Mouse (Mus musculus) induced T-regulatory cell, adult 2 months (primary cell): ENCODE data around the gene C530025M09Rik.

Experiments used
- DNase-seq: peaks from one replicate; pipeline ENCODE4 v3.0.0-alpha.2; 2012; ENCODE audit warnings: low read depth

The C530025M09Rik gene

DNA sequence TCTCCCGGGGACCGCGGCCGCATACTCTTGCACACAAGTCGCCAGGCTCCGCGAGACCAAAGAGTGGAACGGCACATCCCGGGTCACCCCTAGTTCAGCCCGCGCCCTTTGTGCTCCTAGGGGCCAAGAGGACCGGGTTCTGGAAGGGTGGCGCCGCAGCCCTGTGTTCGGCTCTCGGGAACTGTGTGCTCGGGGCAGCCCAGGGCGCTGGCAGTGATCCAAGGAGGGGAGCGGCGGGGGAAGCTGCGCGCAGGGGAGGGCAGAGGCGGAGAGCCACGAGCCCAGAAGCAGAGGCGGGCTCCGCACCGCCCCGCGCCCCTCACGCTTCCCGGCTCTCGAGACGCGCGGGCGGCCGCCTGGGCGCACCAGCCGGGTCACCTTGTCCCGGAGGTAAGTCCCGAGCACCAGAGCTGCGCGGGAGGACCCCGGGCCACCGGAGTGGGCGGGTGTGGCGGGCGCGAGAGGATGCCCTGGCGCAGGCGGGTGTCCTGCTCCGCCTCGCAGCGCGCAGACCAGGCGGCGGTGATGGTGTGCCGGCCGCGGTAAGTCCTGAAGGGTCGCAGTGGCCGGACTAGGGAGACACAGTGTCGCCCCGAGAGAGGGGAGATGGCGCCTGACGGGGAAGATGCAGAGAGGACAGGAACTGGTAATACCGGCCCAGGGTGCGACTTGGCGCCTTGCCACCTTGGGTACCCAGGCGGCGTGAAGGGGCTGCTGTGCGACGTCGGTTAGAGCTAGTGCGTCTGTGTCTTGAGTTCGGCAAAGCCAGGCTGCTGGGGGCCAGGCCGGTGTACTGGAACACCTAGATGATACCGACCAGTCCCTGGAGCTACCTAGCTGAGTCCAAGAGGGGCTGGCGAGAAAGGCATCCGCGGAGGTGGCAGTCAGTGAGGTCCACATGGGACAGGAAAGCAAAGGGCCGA lies at the start of gene C530025M09Rik:
TSS of gene C530025M09Rik (minus strand) at position 678 of the 923 bp plus-strand sequence.
- no peak for DNase-seq

DNA sequence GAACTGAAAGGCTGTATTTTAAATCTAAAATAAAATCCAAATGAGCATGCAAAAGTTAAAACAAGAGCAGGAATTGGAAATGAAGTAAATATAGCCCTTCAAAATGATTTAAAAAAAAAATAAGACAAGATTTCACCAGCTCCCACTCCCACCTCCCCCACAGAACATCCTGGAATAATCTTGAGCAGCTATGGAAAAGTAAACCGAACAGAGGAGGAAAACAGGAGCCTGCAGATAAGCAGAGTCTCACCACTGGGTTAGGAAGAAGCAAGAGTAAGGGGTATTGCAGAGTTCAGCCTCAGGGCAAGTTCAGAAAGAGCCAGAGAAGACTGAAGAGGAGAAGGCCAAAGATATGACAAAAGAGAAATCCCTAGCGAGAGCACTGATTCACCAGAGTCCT lies 46.9 kb upstream of the C530025M09Rik start:
- DNase-seq: no peak

DNA sequence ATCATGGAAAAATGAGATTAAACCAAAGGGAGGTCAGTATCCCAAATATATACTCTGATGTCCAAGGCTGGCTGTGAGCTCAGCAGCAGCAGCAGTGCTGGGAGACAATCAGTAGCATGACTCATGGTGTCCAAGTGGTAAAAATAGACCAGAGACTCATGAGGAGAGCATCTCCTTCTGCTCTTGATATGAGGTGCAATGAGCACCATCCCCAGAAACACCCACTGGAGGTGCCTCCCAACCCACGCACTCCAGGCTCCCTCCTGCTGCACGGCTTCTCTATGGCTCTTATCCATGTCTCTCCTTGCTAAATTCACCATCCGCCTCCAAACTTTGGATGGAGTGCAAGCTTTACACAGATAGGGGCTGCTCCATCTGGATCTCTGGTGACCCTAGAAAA lies 42.3 kb upstream of the C530025M09Rik start:
- DNase-seq: no peak

DNA sequence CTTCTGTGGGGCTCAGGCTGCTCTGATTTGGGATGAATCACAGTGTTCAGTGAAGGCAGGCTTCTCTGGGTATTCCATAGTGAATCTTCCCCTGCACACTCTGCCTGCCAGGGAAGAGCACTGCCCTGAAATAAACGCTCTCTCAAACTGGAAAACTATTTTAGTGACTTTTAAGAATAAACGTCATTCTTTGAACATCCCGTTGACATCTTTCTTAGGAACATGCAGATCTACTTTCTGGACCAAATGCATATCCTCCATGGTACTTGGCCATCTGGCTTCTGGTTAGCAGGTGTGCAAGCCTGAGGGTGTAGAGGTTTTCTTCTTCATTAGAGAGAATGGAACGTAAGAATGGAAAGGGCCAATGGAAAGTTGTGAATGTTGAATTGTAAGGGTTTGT lies 41.5 kb upstream of the C530025M09Rik start:
- DNase-seq: no peak

DNA sequence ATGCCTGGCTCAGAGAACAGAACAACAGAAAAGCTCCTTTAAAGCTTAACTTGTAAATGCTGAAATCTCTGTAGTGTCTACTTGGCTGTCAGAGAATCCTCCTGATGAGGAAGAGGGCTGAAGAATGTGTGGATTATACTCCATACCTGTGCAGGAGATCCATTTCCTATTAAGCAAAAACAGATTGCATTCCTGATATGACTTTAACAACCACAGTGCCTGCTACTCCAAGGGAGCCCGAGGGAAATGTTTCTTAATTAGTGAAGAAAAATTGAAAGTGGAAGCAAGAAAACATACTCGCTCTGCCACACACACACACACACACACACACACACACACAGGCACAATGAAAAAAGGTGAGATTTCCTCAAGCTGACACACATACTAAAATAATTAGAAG lies 39.5 kb upstream of the C530025M09Rik start:
- no peak for DNase-seq

DNA sequence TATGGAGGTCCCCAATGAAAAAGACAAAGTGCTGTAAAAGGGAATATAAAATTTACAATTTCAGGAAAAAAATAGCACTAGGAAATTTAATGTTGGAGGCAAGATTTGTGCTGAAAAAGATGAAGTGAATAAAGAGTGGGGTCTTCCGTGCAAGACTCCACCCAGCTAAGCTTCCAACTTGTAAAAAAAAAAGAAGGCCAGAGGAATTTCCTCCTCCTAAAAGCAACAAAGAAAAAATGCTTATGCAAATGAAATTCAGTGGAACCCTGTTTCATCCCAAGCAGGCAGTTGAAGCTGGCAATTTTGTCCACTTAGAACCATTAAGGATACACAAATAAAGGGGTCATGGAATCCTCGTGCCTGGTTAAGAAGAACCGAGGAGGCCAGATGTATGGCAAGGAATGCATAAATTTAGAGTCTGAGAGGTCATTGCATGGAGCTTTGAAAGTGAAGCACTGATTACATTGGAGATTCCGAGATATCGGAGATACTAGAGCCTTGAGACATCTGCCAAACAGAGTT lies 35.0 kb upstream of the C530025M09Rik start:
- DNase-seq: no peak

DNA sequence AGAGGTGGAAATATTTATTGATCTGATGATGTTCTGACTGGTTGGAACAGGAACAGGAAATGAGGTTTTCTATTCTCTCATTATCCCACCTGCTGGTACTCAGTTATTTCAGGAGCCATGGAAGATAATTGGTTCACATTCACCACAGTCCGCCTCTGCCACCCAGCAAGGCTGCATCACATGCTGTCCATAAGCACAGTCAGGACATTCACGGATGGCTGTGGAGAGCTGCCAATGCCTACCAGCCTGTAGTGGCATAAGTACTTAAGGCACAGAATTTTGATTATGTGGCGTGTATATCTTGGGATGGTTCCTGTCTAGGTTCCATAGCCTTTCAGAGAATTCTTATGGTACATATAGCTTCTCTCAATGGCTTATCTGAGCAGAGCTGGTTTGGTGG lies 30.0 kb upstream of the C530025M09Rik start:
- no peak for DNase-seq

DNA sequence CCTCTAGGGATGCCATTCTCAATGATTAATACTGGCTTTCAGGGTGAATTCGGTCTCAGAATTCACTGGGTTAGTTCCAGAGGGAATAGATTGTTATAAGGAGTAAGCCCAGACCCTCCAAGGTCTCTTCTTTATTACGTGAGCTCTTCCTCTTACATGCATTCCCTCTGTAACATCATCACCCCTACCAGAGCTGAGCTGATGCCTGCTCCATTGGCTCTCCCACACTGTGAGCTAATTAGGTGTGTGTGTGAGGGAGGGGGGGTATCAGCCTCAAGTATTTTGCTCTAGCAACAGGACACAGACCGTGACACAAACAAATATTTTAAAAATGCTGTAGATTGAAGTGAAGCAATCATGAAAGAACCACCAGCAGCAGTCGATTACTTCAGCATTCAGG lies 17.8 kb upstream of the C530025M09Rik start:
- no peak for DNase-seq

DNA sequence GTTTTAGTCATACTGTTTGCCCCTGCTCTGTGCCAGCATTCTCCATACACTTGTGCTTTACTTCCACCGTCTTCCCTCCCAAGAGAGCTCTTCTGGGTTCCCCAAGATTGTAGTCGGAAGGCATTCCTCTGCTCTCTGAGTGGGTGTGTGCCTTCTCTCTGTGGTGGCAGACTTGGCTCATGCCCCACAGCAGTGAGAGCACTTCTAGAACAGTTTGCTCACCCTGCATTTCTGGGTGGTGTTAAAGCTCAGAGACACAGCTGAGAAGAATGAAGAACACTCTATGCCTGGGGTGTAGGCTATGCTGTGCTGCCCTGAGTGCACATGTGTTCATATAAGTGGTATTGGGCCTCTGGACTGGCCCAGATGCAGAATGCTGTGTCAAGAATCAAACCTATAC lies 13.6 kb upstream of the C530025M09Rik start:
- DNase-seq: no peak

DNA sequence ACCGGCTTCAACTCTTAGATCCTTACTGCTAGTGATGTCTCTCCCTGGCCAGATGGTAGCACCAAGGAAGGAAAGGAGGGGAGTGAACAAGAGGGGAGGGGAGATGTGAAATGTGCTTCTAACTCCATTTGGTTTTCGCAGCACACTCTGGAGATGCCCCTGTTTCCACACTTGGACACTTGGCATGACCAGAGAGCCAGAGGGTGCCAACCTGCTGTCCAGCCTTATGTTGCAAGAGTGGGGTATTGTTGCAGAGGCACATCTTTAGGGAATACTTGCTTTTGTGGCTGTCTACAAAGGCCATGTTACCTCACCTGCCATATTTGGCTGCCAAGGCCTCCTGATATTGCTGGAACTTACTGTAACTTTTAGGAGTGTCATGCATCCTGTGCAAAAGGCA lies 8.7 kb upstream of the C530025M09Rik start:
- DNase-seq: no peak

DNA sequence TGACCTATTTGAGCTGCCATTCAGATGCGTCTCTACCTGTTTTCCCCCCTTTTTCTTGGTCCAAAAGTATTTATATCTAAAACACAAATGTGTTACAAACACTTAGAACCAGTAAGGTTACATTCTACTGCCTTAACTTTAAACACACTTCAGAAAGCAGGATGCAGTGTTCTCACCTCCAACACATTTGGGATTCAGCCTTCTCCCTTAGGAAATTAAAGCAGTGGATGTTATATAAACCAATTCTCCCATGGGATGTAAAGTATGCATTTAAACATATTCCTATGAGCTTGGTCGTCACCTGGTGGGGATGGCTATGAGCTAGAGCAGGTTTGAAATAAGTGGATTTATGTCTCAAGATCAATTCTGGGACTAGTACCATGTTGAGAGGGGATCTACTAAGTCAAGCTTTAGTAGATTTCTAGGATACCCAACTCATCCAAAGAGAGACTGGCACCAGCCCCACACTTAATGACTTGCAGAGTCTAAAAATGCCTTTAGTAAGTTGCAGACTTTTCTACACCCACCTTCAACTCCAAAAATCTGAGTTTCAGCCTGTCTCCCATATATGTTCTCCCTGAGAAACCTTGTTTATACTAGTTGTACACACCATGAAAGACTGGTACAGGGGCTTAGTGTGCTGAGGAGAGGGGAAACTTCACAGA lies 5.6 kb upstream of the C530025M09Rik start:
- DNase-seq: no peak

DNA sequence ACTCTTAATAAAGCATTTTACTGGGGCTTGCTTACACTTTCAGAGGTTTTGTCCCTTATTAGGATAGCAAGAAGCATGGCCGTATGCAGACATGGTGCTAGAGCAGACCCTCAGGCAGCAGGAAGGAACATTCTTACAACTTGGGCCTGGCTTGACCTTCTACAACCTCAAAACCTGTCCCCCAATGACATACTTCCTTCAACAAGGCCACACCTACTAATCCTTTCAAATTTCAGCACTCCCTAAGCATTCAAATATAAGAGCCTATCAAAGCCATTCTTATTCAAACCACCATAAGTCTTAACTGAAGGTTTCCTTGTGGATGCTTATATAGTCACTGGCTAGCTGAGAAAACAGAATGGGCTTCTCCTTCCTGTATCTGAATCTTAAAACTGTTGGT lies 4.1 kb upstream of the C530025M09Rik start:
- no peak for DNase-seq

DNA sequence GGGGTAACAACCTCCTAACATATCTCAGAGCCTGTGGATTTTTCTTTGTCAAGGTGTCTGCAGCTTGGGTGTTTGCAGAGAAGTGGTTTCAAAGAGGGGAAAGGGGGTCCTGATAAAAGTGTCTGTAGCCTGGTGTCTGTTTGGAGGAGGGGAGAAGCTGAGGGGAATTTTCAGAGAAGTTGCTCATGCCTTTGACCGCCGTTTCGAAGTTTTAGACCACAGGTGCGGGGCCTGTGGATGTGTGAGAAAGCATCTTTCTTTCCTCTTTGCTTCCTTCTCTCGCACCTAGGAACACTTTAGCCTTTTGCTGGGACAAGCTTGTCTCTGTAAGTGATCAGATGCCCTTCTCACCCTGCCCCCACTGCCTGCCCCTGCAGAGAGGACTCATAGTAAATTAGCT lies 1.3 kb upstream of the C530025M09Rik start:
- DNase-seq: no peak

DNA sequence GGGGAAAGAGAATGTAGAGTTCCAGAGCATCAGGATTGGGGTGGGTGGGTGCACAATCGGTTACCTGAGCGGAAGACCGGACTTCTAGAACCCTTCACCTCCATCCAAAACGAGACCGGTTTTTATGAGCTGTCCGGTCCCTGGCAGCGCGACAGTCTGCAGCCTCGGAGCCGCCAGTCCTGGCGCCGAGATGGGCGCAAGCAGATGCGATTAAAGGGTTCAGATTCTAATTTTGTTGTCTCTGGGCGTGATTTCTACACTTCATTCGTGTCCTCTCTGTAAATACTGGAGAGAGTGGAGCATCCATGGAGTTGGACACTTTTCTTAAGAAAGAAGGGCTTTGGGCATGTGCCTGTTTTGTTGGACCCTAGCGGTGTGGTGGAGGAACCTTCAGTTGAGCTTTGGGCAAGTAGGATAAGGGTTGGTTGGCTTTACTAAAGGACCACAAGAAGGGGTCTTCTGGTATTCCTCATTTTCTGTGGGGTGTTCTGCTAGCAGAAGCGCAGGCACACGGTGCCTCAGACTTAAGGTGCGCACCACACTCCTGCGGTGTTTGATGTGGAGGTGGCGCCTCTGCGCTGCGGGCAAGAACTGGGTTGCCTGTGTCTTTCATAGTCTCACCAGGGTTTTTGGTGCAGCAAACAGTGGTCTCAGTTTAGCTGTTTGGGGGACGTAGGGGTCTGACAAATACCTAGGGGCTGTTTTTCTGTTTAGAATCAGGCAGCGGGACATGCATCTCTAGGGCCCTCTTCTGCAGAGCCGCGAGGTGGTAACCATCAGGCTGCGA lies 639 bp upstream of the C530025M09Rik start:
- DNase-seq: no peak

DNA sequence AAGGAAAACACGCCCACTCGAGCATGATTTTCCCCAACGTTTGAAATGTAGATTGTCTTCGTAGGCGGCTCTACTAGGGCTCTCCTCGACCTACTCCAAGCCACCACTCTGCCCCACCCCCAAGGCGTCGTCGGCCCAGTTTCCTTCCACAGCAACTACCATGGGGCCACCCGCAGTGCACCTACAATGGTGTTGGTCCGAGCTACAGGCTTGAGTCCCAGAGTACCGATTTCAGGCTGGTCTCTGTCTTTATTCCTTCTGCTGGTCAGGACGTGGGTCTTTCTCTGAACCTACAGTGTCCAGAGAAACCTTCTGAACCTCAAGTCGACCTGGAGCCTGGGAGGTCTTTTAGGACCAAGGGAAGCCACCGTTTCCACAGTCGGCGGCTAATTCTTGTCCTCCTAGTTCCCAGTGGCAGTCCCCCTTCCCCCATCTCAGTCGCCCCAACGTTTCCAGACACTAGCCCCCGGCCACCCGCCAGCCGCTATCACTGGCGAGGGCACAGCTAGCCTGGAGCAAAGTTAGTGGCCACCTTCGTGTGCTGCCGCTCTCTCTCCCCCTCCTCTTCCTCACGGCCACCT lies 968 bp downstream of the C530025M09Rik start:
- no peak for DNase-seq

DNA sequence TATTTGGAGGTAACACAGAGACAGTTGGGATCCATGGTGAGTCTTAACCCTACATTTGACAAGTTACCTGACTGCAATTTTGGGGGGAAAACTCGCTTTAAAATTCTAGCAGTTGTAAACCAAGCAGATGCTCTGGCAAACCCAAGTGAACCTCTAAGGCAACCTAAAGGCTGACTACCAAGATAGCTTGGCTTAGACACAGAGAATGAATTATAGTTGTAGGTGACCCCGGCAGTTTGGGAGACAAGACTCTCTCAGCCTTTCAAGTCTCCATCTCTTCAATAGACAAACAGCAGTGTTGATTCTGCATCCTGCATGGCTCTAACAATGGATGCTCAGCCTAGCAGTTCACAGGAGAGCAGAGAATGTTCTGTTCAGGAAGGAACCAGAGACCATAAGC lies 2.1 kb downstream of the C530025M09Rik start, which contains the start of gene Syndig1:
TSS of gene Syndig1 (plus strand) at position 301 of the 400 bp plus-strand sequence.
- DNase-seq: no peak

DNA sequence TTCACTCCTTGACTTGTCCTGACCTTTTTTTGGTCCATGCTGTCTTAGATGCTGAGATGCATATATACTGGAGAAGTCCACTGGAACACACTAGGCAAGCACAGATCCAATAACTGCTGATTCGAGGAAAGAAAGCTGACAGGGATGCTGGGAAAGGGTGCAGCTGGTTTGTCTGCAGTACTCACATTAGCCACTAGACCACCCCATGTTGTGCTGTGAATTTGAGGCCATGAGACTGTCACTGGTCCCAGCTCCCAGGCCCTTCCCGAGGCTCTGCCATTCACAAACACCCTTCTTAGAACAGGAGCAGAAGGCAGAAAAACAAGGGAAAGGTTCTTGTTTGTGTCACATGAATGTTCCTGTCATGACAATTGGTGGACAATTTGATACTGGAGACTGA lies 10.8 kb downstream of the C530025M09Rik start:
- DNase-seq: no peak

DNA sequence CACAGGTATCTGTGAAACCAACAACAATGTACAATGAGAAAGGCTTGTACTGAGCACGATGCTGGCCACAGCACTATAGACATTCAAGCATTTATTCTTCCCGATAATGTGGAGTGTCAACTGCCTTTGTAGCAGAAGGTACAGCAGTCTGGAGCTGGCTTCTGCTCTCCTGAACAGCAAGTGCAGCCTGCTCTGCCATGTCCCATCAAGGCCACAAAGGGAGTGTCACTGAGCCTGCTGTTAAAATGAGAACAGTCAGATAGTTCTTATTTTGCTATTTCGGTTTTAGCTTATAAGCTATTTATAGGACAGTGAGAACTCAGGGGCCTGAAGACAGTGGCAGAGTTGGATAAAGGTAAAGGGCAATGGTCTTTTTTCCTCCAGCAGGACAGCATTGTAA lies 11.3 kb downstream of the C530025M09Rik start:
- DNase-seq: no peak

DNA sequence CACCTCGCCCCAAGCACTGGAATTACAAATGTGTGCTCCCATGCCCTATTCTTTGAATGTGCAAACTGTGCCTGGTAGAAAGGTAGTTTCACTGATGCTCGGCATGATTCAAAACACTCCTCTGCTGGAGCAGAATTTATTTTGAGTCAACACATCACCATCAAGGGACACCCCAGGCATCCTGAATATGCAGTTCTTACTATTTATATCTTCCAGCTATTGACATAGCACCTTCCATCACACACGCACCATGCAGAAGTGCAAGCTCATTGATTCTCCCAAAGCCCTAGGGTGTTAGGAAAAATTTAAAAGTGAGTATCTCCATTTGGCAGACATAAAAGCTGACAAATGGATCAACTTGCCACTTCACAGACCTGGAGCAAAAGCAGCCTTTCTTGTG lies 12.6 kb downstream of the C530025M09Rik start:
- DNase-seq: no peak

DNA sequence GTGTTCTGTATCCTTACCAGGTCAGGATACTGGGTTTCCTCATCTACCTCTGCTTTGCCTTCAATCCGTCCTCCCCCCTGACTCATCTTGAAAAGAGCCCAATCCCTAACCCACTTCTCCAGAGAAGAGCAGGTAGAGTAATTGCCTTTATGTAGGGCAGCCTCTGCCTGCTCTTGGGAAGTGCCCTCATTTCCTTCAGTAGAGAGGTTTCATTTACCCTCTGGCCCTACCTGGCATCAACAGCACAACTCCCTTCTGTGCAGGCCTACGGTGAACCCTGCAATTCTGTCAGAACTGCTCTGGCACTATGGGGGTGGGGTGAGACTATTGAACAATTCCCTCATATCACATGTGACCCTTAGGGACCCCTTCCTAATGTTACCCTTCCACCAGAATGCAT lies 18.1 kb downstream of the C530025M09Rik start:
- DNase-seq: no peak

DNA sequence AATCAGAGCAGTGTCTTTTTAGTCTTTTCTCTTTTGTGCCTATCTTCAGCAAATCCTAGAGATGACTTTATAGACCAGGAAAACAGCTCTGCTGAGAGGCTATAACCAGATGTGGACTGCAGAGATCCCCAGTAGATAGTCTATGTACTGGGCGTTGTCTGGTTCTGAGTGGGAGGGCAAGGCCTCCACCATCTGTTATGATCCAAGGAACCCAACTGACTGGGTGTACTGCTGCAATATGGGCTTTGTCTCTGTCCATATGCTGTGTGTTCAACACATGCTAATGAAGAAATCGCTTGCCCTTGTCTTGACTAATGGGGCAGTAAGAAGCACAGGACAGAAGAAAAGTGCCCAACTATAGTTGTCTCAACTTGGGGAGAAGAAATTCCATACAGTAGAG lies 25.8 kb downstream of the C530025M09Rik start:
- DNase-seq: no peak

DNA sequence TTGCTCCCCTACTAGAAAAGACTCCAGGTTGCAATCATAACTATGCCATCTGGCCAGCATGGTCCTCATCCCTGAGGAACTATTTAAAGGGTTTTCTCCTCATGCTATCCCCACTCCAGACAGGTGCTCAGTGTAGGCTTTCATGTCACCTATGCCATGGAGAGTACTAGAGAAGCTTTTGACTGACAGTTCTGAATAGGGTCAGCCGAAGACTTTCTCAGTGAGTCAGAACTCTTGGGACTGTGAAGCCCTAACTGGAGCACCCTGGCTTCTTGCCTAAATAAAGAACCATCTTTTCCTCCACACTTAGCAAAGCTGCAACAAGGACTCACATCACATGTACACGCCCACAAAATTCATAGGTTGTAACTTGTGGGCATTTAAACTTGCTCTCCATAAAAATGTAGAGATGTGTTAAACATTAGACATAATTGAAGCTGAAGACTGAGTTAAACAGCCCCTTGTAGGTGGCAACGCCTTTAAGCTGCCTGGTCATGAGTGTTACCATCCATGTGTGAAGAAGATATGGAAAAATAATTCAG lies 26.3 kb downstream of the C530025M09Rik start:
- no peak for DNase-seq
